Comparison of ENCODE assay signal across 22 mouse cellular contexts in the genomic region with DNA sequence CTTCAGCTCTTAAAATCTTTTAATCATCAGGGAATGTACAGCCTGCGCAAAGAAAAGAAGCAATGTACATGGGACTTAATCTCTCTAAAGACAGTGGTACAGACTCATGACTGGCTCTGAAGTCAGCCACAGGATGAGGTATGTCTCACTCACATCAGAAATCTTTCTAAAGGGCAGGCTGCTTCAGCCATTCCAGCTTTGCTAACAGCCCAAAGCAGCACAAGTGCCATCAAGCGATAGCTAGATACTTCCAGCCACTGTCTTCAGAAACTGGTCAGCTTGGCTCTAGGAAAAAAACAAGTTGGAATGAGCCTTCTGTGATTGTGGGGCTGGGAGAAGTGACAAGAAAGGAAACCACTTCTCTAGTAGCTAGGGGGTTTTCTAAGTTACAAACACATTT. TPM values are rescaled to one million over a fixed set of nuclear protein-coding genes. Genes with fewer than 3 reads are reported as not detected.
A peak's percentile ranks its signal among the peaks of the same experiment; 100 is the strongest.
DNase-seq lines count a peak whose midpoint lies in the region; ATAC-seq and TF ChIP-seq lines count a peak whose summit lies in the region.
"Had no signal": no experiment of that assay in that cellular context is flagged by ENCODE, and none has a peak within 500 bp of the region (broad histone marks: within the 10 kb centered on the region; RNA-seq: fewer than 3 reads in every experiment).

No protein-coding gene starts in this region.

- intact Hi-C loops in gastrocnemius, adult 2 months (cut with DNase I): no loop called here

- peak overlapping the region; percentile 19; the same call in 1 of the 2 replicates for H3K4me3 ChIP-seq in gastrocnemius, adult 2 months
- no peak overlapping the region for H3K4me3 ChIP-seq in heart, embryonic 16.5 days (ENCODE audit: low read length)
- H3K4me3 ChIP-seq in lung, embryonic 16.5 days (ENCODE audit: low read length): no peak overlapping the region
- no peak overlapping the region for H3K4me3 ChIP-seq in stomach, postnatal 0 days (ENCODE audit: low read depth, low read length)
- H3K4me3 ChIP-seq: forebrain, embryonic 12.5 days; hindbrain, embryonic 10.5 days; limb, embryonic 15.5 days; megakaryocyte, embryonic 14.5 days had no signal

- H3K9me3 ChIP-seq in heart, embryonic 16.5 days (replicated peaks; ENCODE audit: control insufficient read depth, low read length): no peaks in the 10 kb centered on the region
- H3K9me3 ChIP-seq in lung, embryonic 16.5 days (ENCODE audit: control insufficient read depth, low read length): no peaks in the 10 kb centered on the region
- H3K9me3 ChIP-seq in stomach, postnatal 0 days (ENCODE audit: control insufficient read depth, low read length): no peaks in the 10 kb centered on the region
- H3K9me3 ChIP-seq: forebrain, embryonic 12.5 days; hindbrain, embryonic 10.5 days; limb, embryonic 15.5 days; megakaryocyte, embryonic 14.5 days had no signal

- 55% methylated on average over 2 of the region's 2 CpGs for WGBS in heart, embryonic 16.5 days
- 34% methylated on average over 2 of the region's 2 CpGs for WGBS in lung, embryonic 16.5 days
- WGBS in stomach, postnatal 0 days: 56% methylated on average over 2 of the region's 2 CpGs

- no peak for TF ChIP-seq CTCF in gastrocnemius, adult 2 months (IDR thresholded peaks at IDR 0.05)
- TF ChIP-seq CTCF in stomach, postnatal 0 days (IDR thresholded peaks at IDR 0.05; ENCODE audit: low read depth): no peak

- no peak for DNase-seq in gastrocnemius, adult 2 months
- DNase-seq in gastrocnemius, postnatal 10 days: no peak
- DNase-seq in heart, adult 9 months (ENCODE audit: low spot score in 2 of 2): no peak
- DNase-seq in lung, postnatal 25 days (ENCODE audit: low spot score): no peak
- no peak for DNase-seq in stomach, postnatal 0 days (ENCODE audit: low spot score)
- DNase-seq: B cell, adult 2 months; cerebellum, adult 8-10 months; gastrocnemius, postnatal 36 days; kidney, adult 18-20 months; layer of hippocampus, postnatal 36 days; midbrain, embryonic 14.5 days; right cerebral cortex, postnatal 14 days; spleen, adult 18-20 months; thymus, adult 2 months had no signal

- no peak overlapping the region for H3K4me2 ChIP-seq in heart, embryonic 16.5 days (ENCODE audit: low read depth, low read length)
- no peak overlapping the region for H3K4me2 ChIP-seq in lung, embryonic 16.5 days (ENCODE audit: low read depth, low read length)
- H3K4me2 ChIP-seq in stomach, postnatal 0 days (replicated peaks; ENCODE audit: low read depth): no peak overlapping the region; the same call in 1 of the 2 replicates
- H3K4me2 ChIP-seq: forebrain, embryonic 12.5 days; limb, embryonic 15.5 days had no signal

- no peaks in the 10 kb centered on the region for H3K27me3 ChIP-seq in heart, embryonic 16.5 days (ENCODE audit: control insufficient read depth, insufficient read depth, low read length)
- H3K27me3 ChIP-seq in lung, embryonic 16.5 days (ENCODE audit: control insufficient read depth, insufficient read depth, low read depth, low read length): no peaks in the 10 kb centered on the region
- no peaks in the 10 kb centered on the region for H3K27me3 ChIP-seq in stomach, postnatal 0 days (ENCODE audit: control insufficient read depth, insufficient read depth, low read length)
- H3K27me3 ChIP-seq: forebrain, embryonic 12.5 days; limb, embryonic 15.5 days; megakaryocyte, embryonic 14.5 days had no signal

- no peaks in the 10 kb centered on the region for H3K36me3 ChIP-seq in heart, embryonic 16.5 days (ENCODE audit: control insufficient read depth, insufficient read depth)
- H3K36me3 ChIP-seq in lung, embryonic 16.5 days (ENCODE audit: control insufficient read depth, insufficient read depth, low read length): no peaks in the 10 kb centered on the region
- no peaks in the 10 kb centered on the region for H3K36me3 ChIP-seq in stomach, postnatal 0 days (ENCODE audit: control insufficient read depth, insufficient read depth, low read length)
- H3K36me3 ChIP-seq: forebrain, embryonic 12.5 days; hindbrain, embryonic 10.5 days; limb, embryonic 15.5 days had no signal

- H3K4me1 ChIP-seq in heart, embryonic 16.5 days (ENCODE audit: control insufficient read depth, insufficient read depth, low read length): peaks cover 36% of the 10 kb centered on the region
- peaks cover 48% of the 10 kb centered on the region for H3K4me1 ChIP-seq in lung, embryonic 16.5 days (replicated peaks; ENCODE audit: control insufficient read depth, insufficient read depth, low read length)
- peaks cover 4% of the 10 kb centered on the region for H3K4me1 ChIP-seq in stomach, postnatal 0 days (replicated peaks; ENCODE audit: control insufficient read depth, insufficient read depth)

- no peak overlapping the region for H3K9ac ChIP-seq in heart, embryonic 16.5 days (ENCODE audit: low read length)
- 0 out of 2 replicates have a peak overlapping the region, but pooled peaks have one; percentile 26 for H3K9ac ChIP-seq in lung, embryonic 16.5 days (ENCODE audit: low read length)
- H3K9ac ChIP-seq in stomach, postnatal 0 days (ENCODE audit: low read length): no peak overlapping the region
- H3K9ac ChIP-seq: forebrain, embryonic 12.5 days; limb, embryonic 15.5 days had no signal

- peak overlapping the region; percentile 81 for H3K27ac ChIP-seq in gastrocnemius, adult 2 months
- H3K27ac ChIP-seq in heart, embryonic 16.5 days (ENCODE audit: low read length): peak overlapping the region; percentile 63; the same call in 1 of the 2 replicates
- H3K27ac ChIP-seq in lung, embryonic 16.5 days (ENCODE audit: low read length): peak overlapping the region; percentile 73
- H3K27ac ChIP-seq in stomach, postnatal 0 days (replicated peaks): peak overlapping the region; percentile 35; the same call in 1 of the 2 replicates
- H3K27ac ChIP-seq: forebrain, embryonic 12.5 days; hindbrain, embryonic 10.5 days; hindbrain, postnatal 0 days; kidney, postnatal 0 days; limb, embryonic 15.5 days had no signal

- no peak for ATAC-seq in heart, embryonic 16.5 days (replicated peaks; ENCODE audit: extremely low read depth, insufficient read depth, low FRiP score)
- ATAC-seq in lung, embryonic 16.5 days (ENCODE audit: low read depth): peak; percentile 42; the same call in 1 of the 2 replicates
- ATAC-seq in stomach, postnatal 0 days (ENCODE audit: low FRiP score, low TSS enrichment): no peak
- ATAC-seq: hindbrain, postnatal 0 days had no signal

- no peak for TF ChIP-seq EP300 in stomach, postnatal 0 days (optimal IDR thresholded peaks at IDR 0.05)

RNA-seq across cellular contexts. Expression of a gene that starts 7.0 kb away (rescaled TPM):
- 1 to 10 TPM; 5.7 to 6.9 TPM for total RNA-seq in gastrocnemius, adult 2 months (2021)
- total RNA-seq in gastrocnemius, postnatal 10 days (2021): 10 to 100 TPM; 14.6 to 16.3 TPM
- 6.5 and 7.3 TPM in 2 replicates for polyA plus RNA-seq in heart, embryonic 16.5 days (2015; fragmentation: Nextera tagmentation; extraction: Ambion mirVana)
- polyA plus RNA-seq in lung, embryonic 16.5 days (2015; fragmentation: Nextera tagmentation; extraction: Ambion mirVana): 15.9 and 17.2 TPM in 2 replicates
- polyA plus RNA-seq in stomach, postnatal 0 days (2015; fragmentation: Nextera tagmentation; extraction: Ambion mirVana): 8.9 and 9.3 TPM in 2 replicates
